Mouse (Mus musculus): ENCODE data around the gene Akap8.

Akap8 gene

DNA sequence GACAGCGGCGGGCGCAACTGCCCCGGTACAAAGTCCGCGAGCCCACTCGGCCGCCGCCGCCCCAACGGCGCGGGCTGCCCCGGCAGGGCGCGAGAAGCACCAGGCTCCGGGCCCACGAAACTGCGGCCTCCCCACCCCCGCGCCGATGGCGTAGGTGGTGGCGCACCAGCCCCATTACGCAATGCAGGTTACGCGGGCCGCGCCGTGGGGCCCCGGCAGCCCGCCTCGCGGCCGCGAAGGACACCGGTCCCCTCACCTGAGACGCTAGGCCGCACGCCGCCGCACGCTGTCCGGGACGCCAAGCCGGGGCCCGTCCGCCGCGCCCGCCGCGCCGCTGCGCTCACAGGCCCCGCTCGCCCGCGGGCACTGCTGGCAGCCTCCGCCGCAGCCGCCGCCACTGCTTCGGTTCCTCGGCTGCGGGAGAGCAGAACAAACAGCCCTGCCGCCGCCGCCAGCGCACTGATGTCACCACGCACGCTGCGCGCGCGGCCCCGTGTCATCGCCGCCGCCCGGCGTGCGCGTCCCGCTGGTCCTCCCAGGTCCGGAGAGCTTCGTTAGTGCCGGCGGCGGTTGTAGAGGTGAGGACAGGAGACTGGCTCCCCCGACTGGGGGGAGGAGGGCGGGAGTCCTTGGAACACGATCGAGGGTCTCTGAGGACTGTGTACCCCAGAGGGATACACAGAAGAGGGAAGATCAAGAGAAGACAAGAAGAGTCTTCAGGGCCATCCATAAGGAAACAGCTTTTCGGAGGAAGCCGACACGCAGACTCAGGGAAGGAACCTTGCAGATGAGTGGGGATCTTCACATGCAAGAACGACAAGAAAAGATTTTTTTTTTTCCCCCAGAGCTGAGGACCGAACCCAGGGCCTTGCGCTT lies 36.5 kb downstream of the Akap8 start, which contains the start of gene Brd4:
Gene Brd4, minus strand, starts transcription at position 461 of the 876 bp plus-strand sequence.
- DNase-seq (ENCODE audit: low read depth in 2 of 2, low spot score in 2 of 2): peak; percentile 76 to 88

DNA sequence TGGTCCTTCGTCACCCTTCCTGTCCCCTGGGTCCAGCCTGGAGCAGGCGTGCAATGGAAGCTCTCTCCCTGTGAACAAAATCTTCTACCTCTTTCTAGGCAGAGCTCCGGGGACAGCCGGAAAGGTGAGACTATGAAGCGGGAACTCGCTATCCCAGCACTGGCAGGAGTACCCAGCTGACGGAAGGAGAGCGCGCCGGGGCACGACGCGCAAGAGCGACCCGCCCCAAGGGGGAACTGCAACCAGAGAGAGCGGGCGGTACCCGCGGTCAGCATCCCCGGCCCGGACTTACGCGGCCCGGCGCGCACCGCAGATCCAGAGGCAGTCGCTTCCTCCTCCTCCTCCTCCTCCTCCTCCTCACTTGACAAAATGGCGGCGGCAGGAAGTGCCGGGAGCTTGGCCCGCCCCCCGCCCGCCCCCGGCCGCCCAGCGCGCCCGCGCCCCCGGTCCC lies 37.2 kb downstream of the Akap8 start:
- peak; percentile 42 to 48 for DNase-seq (ENCODE audit: low read depth in 2 of 2, low spot score in 2 of 2)

DNA sequence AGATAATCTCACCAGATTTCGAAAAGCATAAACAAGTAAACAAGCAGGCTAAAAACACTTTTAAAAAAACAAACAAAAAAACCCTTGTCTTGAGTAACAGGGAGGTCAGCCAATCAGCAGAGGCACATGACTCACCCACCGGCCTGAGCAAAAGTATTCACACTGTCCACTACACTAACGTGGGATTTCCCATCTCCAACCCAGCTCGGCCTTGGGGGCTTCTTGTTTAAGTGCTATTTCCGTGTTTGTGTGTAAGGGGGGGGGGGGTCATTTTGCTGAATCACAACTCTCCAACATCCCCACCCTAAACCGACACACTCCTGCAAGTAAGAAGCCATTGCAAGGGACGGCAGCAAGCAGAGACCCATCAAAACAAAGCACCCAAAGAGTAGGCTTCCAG lies 37.7 kb downstream of the Akap8 start:
- no peak for DNase-seq (ENCODE audit: low read depth in 2 of 2, low spot score in 2 of 2)

DNA sequence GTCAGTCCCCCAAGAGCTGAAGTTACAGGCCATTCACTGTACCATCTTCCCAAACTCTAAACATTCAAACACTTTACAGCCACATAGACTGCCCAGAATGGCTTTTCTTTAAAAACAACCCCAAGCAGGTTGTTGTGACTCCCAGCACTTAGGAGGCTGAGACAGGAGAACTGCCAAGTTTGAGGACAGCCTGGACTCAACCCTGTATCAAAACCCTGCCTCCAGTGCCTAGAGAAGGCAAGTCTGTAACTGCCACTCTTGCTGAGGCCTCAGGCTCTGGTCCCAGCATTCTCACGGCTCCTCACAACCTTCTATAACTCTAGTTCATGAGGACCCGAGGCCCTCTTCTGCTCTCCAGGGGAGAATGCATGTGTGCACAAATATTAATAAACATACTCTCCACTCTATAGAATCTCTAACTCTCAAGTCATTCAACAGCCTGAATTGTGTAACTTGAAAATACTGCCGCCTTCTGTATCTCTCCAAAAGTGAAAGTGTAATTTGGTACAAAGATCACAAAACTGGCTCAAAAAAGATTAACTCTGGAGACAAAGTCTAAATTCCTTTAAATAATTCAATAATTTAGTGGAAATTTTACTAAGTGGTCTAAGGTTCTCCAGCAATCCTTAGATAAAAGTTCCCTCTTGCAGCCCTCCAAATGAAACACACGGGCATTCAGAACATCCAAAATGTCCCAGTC lies 39.3 kb downstream of the Akap8 start:
- DNase-seq (ENCODE audit: low read depth in 2 of 2, low spot score in 2 of 2): no peak

DNA sequence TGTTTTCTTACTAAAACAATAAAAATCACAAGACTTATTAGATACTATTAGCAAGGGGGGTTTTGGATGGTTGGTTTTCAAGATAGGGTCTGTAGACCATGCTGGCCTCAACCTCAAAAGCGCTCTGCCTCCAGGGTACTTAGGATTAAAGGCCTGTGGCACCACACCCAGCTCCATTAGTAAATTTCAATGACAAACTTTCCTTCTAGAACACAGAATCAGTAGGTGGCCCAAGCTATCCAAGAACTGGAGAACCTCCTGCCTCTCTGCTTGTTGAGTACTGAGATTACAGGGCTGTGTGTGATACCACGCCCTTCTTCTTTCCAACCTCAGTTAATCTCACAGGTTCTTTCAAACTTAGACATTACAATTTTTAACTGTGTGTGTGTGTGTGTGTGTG lies 39.9 kb downstream of the Akap8 start:
- no peak for DNase-seq (ENCODE audit: low read depth in 2 of 2, low spot score in 2 of 2)

DNA sequence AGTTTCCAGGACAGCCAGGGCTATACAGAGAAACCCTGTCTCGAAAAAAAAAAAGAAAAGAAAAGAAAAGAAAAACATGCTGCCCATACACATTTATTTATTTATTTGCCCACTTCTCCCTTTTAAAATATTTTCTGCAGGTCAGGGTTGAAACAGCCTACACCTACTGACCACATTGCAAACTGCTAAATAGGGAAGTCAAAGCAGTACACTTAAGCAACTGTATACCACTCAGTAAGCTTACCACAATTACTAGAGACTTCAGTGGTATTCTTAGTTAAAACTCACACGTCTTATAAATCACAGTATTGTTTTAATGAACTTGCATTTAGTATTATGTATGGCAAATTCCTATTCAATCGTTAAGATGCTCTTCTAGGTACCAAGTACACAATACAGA lies 40.5 kb downstream of the Akap8 start:
- DNase-seq (ENCODE audit: low read depth in 2 of 2, low spot score in 2 of 2): no peak

DNA sequence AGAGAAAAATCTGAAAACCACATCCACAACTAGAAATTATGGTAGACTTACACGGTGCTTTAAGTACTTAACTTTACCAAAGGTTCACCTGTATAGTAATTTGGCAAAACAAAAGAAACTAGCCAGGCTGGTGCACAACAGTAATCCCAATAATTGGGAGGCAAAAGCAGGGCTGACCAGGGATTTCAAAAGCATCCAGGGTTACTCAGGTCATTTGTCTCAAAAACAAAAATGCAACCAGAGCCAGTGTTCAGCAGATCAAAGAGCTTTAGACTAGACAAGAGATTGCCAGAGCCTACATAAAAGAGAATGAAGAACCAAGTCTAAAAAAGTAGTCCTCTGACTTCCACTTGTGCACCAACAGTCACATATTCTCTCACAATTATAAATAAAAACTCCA lies 43.8 kb downstream of the Akap8 start:
- peak in 1 of 2 experiments; percentile 43 for DNase-seq (ENCODE audit: low read depth in 2 of 2, low spot score in 2 of 2)

DNA sequence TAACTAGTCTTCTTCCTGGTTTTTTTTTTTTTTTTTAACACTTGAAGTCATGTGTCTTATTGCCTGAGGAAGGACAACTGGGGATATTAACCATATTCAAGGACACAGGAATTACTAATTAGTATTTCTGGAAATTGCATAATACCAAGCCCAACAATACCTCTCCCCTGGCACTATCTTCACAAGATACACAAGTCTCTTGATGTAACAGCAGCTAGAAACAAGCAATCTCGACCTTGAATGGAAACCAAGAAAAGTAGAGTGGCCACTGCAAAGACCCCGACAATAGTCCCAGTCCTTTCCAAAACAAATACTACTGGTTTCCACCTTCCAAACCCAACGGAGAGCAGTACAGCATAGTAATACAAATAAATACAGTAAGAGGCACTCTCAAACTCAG lies 45.5 kb downstream of the Akap8 start:
- no peak for DNase-seq (ENCODE audit: low read depth in 2 of 2, low spot score in 2 of 2)

DNA sequence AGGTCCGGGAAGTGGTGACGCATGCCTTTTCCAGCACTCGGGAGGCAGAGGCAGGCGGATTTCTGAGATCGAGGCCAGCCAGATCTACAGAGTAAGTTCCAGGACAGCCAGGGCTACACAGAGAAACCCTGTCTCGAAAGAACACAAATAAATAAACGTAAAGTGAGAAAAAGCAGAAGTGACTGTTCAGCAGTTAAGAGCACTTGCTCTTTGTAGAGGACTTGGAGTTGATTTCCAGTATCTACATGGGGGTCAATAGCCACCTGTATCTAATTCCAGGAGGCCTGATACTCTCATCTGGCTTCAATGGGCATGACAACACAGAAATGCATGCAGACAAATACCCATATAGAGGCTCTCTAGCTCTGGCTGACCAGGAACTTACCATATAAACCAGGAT lies 51.9 kb downstream of the Akap8 start:
- DNase-seq (ENCODE audit: low read depth in 2 of 2, low spot score in 2 of 2): no peak

DNA sequence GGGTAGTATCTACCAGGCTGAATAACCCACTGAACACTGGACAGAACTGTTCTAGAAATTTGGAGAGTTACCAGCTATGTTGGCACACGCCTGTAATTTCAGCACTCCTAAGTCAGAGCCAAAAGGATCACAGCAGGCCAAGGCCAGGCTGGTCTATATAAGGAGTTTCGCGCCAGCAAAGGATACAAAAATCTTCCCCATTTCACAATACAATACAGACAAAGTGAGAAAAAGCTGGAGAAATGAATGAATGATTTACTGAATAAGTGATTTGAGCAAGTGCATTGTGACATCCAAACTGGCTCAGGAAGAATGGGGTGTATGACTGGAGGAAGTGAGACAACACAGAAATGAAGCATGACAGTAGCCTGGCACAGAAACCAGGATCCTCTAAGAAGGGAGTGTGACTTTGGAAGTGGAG lies 52.5 kb downstream of the Akap8 start:
- DNase-seq (ENCODE audit: low read depth in 2 of 2, low spot score in 2 of 2): no peak

DNA sequence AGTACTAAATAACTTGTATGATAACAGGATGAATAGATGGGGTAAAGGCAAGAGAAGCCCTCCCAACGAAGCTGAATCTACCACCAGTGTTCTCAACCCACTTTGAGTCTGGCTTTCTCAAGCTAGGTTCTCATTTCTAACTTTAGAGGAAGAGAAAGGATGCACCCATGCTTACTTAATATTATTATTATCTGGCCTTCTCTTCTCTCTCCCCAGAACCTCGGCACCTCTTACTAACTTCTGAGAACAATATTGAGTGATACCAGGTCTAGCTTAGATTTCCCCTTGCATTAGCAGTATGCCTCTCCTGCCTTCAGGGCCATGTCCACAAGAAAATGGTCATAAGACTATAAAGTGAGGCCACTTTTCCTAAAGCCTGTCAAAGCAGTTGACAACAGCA lies 52.9 kb downstream of the Akap8 start:
- no peak for DNase-seq (ENCODE audit: low read depth in 2 of 2, low spot score in 2 of 2)

DNA sequence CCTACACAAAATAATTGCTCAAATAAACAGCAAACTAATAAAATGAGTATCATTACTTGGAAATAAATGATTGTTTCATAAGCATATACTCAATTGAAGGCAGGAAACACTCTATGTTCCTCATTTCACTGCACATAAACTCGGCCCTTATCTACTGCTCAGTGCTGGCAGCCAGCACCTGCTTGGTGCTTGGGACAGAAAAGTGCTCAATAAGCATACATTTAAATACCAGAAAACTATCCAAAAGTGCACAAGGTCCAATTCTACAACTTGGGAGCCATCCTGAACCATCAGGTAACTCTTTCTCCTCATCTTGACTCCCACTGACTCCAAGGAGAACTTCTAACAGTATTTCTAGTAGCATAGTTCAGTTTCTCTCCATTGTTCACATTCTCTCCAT lies 53.4 kb downstream of the Akap8 start:
- DNase-seq (ENCODE audit: low read depth in 2 of 2, low spot score in 2 of 2): no peak

DNA sequence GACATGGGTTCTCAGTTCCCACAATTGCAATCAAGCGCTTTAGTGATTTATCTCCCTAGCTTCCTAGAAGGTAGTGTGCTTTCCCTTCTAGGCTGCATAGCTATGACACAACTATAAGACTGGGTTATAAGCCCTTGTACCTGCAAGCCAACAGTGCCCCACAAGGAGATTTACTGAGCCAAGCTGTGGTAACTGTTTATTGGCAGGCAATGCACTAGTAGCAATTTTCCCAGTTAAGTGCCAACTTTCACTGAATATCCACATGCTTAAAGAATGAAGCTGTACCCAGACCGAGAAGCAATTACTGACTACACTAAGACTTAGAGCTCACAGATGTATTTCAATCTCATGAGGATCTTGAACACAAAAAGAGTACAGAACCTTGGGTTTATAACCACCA lies 57.4 kb downstream of the Akap8 start:
- no peak for DNase-seq (ENCODE audit: low read depth in 2 of 2, low spot score in 2 of 2)

DNA sequence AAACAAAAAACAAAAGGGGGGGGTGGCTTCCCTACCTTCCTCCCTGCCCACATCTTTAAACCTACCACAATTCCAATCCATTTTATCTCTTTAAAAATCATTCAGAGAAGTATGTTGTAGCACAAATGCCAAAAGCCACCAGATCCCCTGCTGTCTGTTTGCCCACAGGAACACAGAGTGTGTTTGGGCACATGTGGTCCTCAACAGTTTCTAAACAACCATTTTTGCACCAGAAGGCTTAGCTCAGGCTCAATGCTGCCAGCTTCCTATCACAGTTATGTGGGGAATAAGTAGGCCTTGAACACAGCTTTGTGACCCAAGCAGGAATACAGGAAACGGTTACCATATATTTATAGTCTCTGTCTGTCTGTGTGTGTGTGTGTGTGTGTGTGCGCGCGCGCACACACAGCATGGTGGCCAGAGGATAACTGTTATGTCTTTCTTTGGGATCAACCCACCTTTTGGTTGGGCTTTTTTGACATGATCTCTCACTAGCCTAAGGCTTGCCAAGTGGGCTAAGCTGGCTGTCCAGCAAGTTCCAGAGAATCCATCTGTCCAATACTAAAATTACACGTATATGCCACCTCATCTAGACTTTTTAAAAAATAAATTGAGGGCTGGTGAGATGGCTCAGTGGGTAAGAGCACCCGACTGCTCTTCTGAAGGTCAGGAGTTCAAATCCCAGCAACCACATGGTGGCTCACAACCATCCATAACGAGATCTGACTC lies 58.0 kb downstream of the Akap8 start:
- DNase-seq (ENCODE audit: low read depth in 2 of 2, low spot score in 2 of 2): no peak

DNA sequence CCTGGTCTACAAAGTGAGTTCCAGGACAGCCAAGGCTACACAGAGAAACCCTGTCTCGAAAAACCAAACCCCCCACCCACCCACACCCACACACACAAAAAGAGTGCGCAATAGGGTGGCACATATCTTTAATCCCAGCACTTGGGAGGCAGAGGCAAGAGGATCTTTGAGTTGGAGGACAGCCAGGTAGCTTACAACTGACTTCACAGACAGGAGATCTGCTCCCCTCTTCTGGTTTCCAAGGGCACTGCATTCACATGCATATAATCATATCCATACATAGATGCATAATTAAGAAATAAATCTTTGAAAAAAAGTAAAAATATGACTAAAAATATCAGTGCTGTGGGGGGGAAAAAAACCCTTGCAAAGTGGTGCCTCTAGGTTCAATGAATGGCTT lies 62.2 kb downstream of the Akap8 start:
- DNase-seq (ENCODE audit: low read depth in 2 of 2, low spot score in 2 of 2): no peak

DNA sequence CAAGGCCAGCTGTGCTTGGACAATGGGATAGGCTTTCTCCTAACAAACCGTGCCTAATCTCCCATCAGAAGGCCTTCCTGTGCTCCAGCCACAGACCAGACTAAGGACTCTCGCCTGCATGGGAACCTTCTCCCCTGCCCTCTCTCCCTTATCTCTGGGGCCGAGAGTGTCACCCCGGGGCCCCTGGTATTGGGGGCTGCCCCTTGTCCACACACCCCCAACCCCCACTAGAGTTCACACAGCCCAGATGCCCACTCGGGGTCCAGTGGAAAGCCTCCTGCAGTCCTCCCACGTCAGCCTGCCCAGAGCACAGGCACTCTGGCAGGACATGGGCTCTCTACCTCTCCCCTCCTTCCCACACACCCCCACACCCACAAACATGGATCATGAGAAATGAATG lies 63.1 kb downstream of the Akap8 start:
- no peak for DNase-seq (ENCODE audit: low read depth in 2 of 2, low spot score in 2 of 2)

DNA sequence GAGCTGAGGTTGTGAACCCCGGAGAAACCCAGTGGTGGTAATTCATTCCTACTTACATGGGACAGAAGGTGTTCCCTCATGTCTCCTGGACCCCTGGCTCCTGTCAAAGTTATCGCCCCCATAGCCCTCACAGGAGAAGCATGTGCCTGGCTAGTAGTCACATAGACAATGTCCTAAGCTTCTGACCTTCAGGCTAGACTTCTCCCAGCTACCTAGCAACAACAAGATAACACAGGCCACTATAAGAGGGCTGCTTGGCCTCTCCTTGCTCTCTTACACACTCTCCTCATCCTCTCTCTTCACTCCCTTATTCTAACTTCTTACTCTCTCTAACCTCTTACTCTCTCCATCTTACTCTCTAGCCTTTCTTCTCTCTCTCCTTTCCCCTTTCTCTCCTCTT lies 63.6 kb downstream of the Akap8 start:
- DNase-seq (ENCODE audit: low read depth in 2 of 2, low spot score in 2 of 2): no peak

DNA sequence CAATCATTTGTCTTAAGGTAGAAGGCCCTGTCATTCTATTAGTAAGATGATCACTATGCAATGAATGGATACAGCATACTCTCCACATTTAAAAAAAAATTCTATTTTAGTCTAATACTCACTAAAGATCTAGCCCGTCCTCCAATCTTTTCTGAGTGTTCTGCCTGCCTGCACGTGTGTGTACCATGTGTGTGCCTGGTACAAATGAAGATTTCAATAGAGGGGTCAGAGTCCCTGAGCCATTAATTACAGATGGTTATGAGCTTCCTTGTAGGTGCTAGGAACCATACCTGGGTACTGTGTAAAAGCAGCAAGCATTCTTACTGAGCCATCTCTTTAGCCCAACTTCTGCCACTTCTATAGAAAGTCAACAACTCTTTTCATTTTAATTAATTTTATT lies 64.1 kb downstream of the Akap8 start:
- DNase-seq (ENCODE audit: low read depth in 2 of 2, low spot score in 2 of 2): no peak
